ENCODE assay signal across 12 mouse cellular contexts in genomic region chr19:4229451-4230076, GRCm38 (mm10). TPM values are rescaled to one million over a fixed set of nuclear protein-coding genes. Genes with fewer than 3 reads are reported as not detected.
DNase-seq lines count a peak whose midpoint lies in the region; ATAC-seq lines count a peak whose summit lies in the region.
"Had no signal": no experiment of that assay in that cellular context is flagged by ENCODE, and none has a peak within 500 bp of the region (broad histone marks: within the 10 kb centered on the region; RNA-seq: fewer than 3 reads in every experiment).

No protein-coding gene starts in this region.

- H3K27ac ChIP-seq in kidney, embryonic 15.5 days: peak overlapping the region; percentile 95

- H3K4me1 ChIP-seq in kidney, embryonic 15.5 days: peaks cover 51% of the 10 kb centered on the region

- no peaks in the 10 kb centered on the region for H3K36me3 ChIP-seq in kidney, embryonic 15.5 days

- DNase-seq in cerebellum, adult 9-11 months: peak; percentile 60
- DNase-seq in cerebellum, postnatal 4 days (ENCODE audit: low spot score in 2 of 2): no peak
- no peak for DNase-seq in kidney, adult 11 months
- peak; percentile 21 for DNase-seq in thymus, postnatal 4 days
- DNase-seq in thymus, adult 18-20 months: no peak
- DNase-seq in embryo, embryonic 9.5 days (ENCODE audit: extremely low spot score): no peak
- no peak for DNase-seq in retina, embryonic 14.5 days (ENCODE audit: low spot score)
- DNase-seq: thymus, postnatal 36 days had no signal

- H3K4me3 ChIP-seq in kidney, embryonic 15.5 days (replicated peaks): no peak overlapping the region

- H3K9me3 ChIP-seq in kidney, embryonic 15.5 days (replicated peaks): no peaks in the 10 kb centered on the region

- peak; percentile 34; the same call in 1 of the 2 replicates for ATAC-seq in kidney, embryonic 15.5 days (replicated peaks; ENCODE audit: low FRiP score)
- ATAC-seq: forebrain, embryonic 16.5 days; Patski had no signal

- WGBS in kidney, embryonic 15.5 days: 23% methylated on average over 9 of the region's 9 CpGs

- no peaks in the 10 kb centered on the region; the same call in 1 of the 2 replicates for H3K27me3 ChIP-seq in kidney, embryonic 15.5 days
- H3K27me3 ChIP-seq: Patski had no signal

- H3K9ac ChIP-seq in kidney, embryonic 15.5 days: no peak overlapping the region

- H3K4me2 ChIP-seq in kidney, embryonic 15.5 days: 0 out of 2 replicates have a peak overlapping the region, but pooled peaks have one; percentile 19

RNA-seq across cellular contexts. Expression of gene Pold4, which starts 2.1 kb away (rescaled TPM):
- polyA plus RNA-seq in kidney, embryonic 15.5 days (2015; fragmentation: Nextera tagmentation; extraction: Ambion mirVana): 23.2 and 27.4 TPM in 2 replicates

RNA-seq across cellular contexts. Expression of gene AC109138.7, which starts 15.4 kb away (rescaled TPM):
- not detected in 2 replicates for polyA plus RNA-seq in kidney, embryonic 15.5 days (2015; fragmentation: Nextera tagmentation; extraction: Ambion mirVana)
- polyA plus RNA-seq: forebrain, embryonic 16.5 days; liver, embryonic 16.5 days had no signal

RNA-seq across cellular contexts. Expression of gene Clcf1, which starts 15.5 kb away (rescaled TPM):
- polyA plus RNA-seq in kidney, embryonic 15.5 days (2015; fragmentation: Nextera tagmentation; extraction: Ambion mirVana): 5.1 and 6.8 TPM in 2 replicates

RNA-seq across cellular contexts. Expression of gene Rad9a, which starts 28.1 kb away (rescaled TPM):
- 37.2 and 38.2 TPM in 2 replicates for polyA plus RNA-seq in kidney, embryonic 15.5 days (2015; fragmentation: Nextera tagmentation; extraction: Ambion mirVana)

RNA-seq across cellular contexts. Expression of gene Ppp1ca, which starts 37.7 kb away (rescaled TPM):
- polyA plus RNA-seq in kidney, embryonic 15.5 days (2015; fragmentation: Nextera tagmentation; extraction: Ambion mirVana): 953 and 971 TPM in 2 replicates

Comparison
In these comparisons a context has a peak if more than half of its experiments do, and no peak if none do; other contexts are left out.
1. DNase-seq: peak in cerebellum, adult 9-11 months (single experiment) and thymus, postnatal 4 days (single experiment); none in cerebellum, postnatal 4 days (0 of 2), kidney, adult 11 months (single experiment), thymus, adult 18-20 months (0 of 2), embryo, embryonic 9.5 days (single experiment) and retina, embryonic 14.5 days (single experiment).